Mouse (Mus musculus) left cerebral cortex, adult 18-20 months (tissue): ENCODE results near the gene Kbtbd4. TPM values are rescaled to one million over a fixed set of nuclear protein-coding genes. Genes with fewer than 3 reads are reported as not detected.

Experiments
- DNase-seq, 2 experiments: peaks; one replicate each; pipeline ENCODE4 v3.0.0; 2021 to 2022; ENCODE audit warnings: low spot score in 2 of 2, mixed read lengths in 1 of 2
- total RNA-seq, 2 experiments: library from RNA; stranded (reverse); gene quantifications; 2 replicates each; pipeline ENCODE4 v1.2.3; 2021

The Kbtbd4 gene
- total RNA-seq, 2 experiments from 2014 or later, result 48.0 to 57.1 TPM

- DNase-seq, result no peak
Measured at GRCm38 (mm10) chr2:90953461-90953860, 48.9 kb downstream of the Kbtbd4 start.

GRCm38 (mm10) chr2:90956053-90956452, 51.5 kb downstream of the Kbtbd4 start:
- peak in 1 of 2 experiments; percentile 49 for DNase-seq

- DNase-seq, result no peak
Measured at GRCm38 (mm10) chr2:90958856-90959255, 54.3 kb downstream of the Kbtbd4 start.

- peak; percentile 41 to 49 for DNase-seq
Measured at GRCm38 (mm10) chr2:90960012-90960411, 55.5 kb downstream of the Kbtbd4 start.

Other genes starting within 250 kb of the Kbtbd4 start
- gene Nup160, start 227.5 kb upstream of the Kbtbd4 start, total RNA-seq, result 10 to 100 TPM; 12.0 to 12.6 TPM
- gene Fnbp4, start 159.4 kb upstream of the Kbtbd4 start, total RNA-seq, result 10 to 100 TPM; 48.5 to 50.2 TPM
- under 1 TPM; 0.53 to 0.63 TPM for gene Agbl2, start 122.0 kb upstream of the Kbtbd4 start, total RNA-seq
- 100 to 1,000 TPM in 1 of 2 experiments, 10 to 100 TPM in 1; 96.8 to 106 TPM for gene Mtch2, start 57.6 kb upstream of the Kbtbd4 start, total RNA-seq
- gene C1qtnf4, start 18.9 kb upstream of the Kbtbd4 start, total RNA-seq, result 100 to 1,000 TPM; 275 to 295 TPM
- gene Ndufs3, start 87 bp downstream of the Kbtbd4 start, total RNA-seq, result 100 to 1,000 TPM; 253 to 266 TPM
- gene Celf1, start 35.6 kb downstream of the Kbtbd4 start, total RNA-seq, result 100 to 1,000 TPM; 132 to 148 TPM
- under 1 TPM; 0.49 to 0.70 TPM for gene Rapsn, start 130.9 kb downstream of the Kbtbd4 start, total RNA-seq
- gene Psmc3, start 149.3 kb downstream of the Kbtbd4 start, total RNA-seq, result 100 to 1,000 TPM; 210 to 211 TPM
- gene Slc39a13, start 165.7 kb downstream of the Kbtbd4 start, total RNA-seq, result 10 to 100 TPM; 26.8 to 31.8 TPM
- gene Spi1, start 177.7 kb downstream of the Kbtbd4 start, total RNA-seq, result 1 to 10 TPM; 3.2 to 3.6 TPM
- gene Mybpc3, start 213.4 kb downstream of the Kbtbd4 start, total RNA-seq, result under 1 TPM; 0.12 TPM